Mouse (Mus musculus) hindbrain, embryonic 10.5 days (tissue): Measurements from ENCODE around the gene Clca3a1. TPM values are rescaled to one million over a fixed set of nuclear protein-coding genes. Genes with fewer than 3 reads are reported as not detected.
"Not testable (repeated sequence)": the region's sequence is repeated elsewhere in the genome, so short reads cannot be mapped to it uniquely, and the experiment has no call there.

Experiments
- DNase-seq: peaks from one replicate; pipeline ENCODE4 v3.0.0-alpha.2; 2017; ENCODE audit warnings: low spot score
- H3K27ac ChIP-seq: fragments of 300-500 bp; sonication (generic); 2 replicates; pipeline ENCODE4 v1.5.1; 2016; ENCODE audit warnings: mild to moderate bottlenecking, moderate library complexity
- H3K27me3 ChIP-seq: fragments of 300-500 bp; sonication (generic); 2 replicates; pipeline ENCODE4 v1.6.1; 2016; ENCODE audit warnings: mild to moderate bottlenecking; ENCODE audit not compliant: poor library complexity, insufficient read depth, severe bottlenecking
- H3K36me3 ChIP-seq: fragments of 300-500 bp; sonication (generic); 2 replicates; pipeline ENCODE4 v1.6.1; 2016; ENCODE audit warnings: mild to moderate bottlenecking, moderate library complexity
- H3K4me1 ChIP-seq: fragments of 300-500 bp; sonication (generic); replicated peaks from 2 replicates; pipeline ENCODE4 v1.6.1; 2016; ENCODE audit warnings: mild to moderate bottlenecking
- H3K4me3 ChIP-seq: fragments of 300-500 bp; sonication (generic); 2 replicates; pipeline ENCODE4 v1.5.1; 2016; ENCODE audit warnings: mild to moderate bottlenecking, moderate library complexity
- H3K9me3 ChIP-seq: fragments of 300-500 bp; sonication (generic); 2 replicates; pipeline ENCODE4 v1.6.1; 2016; ENCODE audit warnings: mild to moderate bottlenecking, moderate library complexity
- WGBS: fragments of 180-500 bp; shearing (Covaris S2); methylation state at CpG from one replicate; pipeline ENCODE4 v1.1.7; 2016; 5-methylcytosine and 5-hydroxymethylcytosine counted together
- polyA plus RNA-seq: library from polyadenylated mRNA; unstranded; fragments of >200 nt; fragmentation: Nextera tagmentation; extraction: Ambion mirVana; gene quantifications from 2 replicates; pipeline ENCODE4 v1.2.1, GENCODE M21; 2016

Gene Clca3a1
- polyA plus RNA-seq, 1 experiment from 2014 or later = not detected

GRCm38 (mm10) chr3:144738396-144738795 lies 22.4 kb downstream of the Clca3a1 start:
- H3K4me1 ChIP-seq, H3K9me3 ChIP-seq, H3K36me3 ChIP-seq, H3K27me3 ChIP-seq, DNase-seq, H3K4me3 ChIP-seq, H3K27ac ChIP-seq: not testable (repeated sequence)
- WGBS = 70% methylated on average over 24 of the region's 24 CpGs

- no peak overlapping the region for H3K27ac ChIP-seq
- no peaks in the 10 kb centered on the region for H3K27me3 ChIP-seq
- H3K4me1 ChIP-seq = no peaks in the 10 kb centered on the region
- no peak overlapping the region for H3K4me3 ChIP-seq
- H3K9me3 ChIP-seq = no peaks in the 10 kb centered on the region
- DNase-seq = peak; percentile 42
- 29% methylated on average over 9 of the region's 9 CpGs for WGBS
- H3K36me3 ChIP-seq = no peaks in the 10 kb centered on the region
Measured at GRCm38 (mm10) chr3:144736831-144737230, 23.9 kb downstream of the Clca3a1 start.

GRCm38 (mm10) chr3:144723455-144723854 lies 37.3 kb downstream of the Clca3a1 start:
- DNase-seq = peak; percentile 48

GRCm38 (mm10) chr3:144722566-144722965 lies 38.2 kb downstream of the Clca3a1 start:
- H3K4me1 ChIP-seq = peaks cover 25% of the 10 kb centered on the region
- WGBS = 86% methylated on average over 3 of the region's 3 CpGs
- not testable (repeated sequence) for H3K27ac ChIP-seq, H3K36me3 ChIP-seq, H3K27me3 ChIP-seq, DNase-seq, H3K4me3 ChIP-seq, H3K9me3 ChIP-seq

More at GRCm38 (mm10) chr3:144723455-144723854, 37.3 kb downstream of the Clca3a1 start:
- no peaks in the 10 kb centered on the region for H3K9me3 ChIP-seq
- no peak overlapping the region for H3K4me3 ChIP-seq
- no peaks in the 10 kb centered on the region for H3K27me3 ChIP-seq
- H3K27ac ChIP-seq = no peak overlapping the region
- peaks cover 16% of the 10 kb centered on the region for H3K4me1 ChIP-seq
- no peaks in the 10 kb centered on the region for H3K36me3 ChIP-seq
- WGBS = 45% methylated on average over 4 of the region's 4 CpGs

GRCm38 (mm10) chr3:144721860-144722256 lies 38.9 kb downstream of the Clca3a1 start:
- Histone ChIP-seq H3K27ac (no peak overlapping the region), H3K9me3 (no peaks in the 10 kb centered on the region), H3K4me1 (peaks cover 27% of the 10 kb centered on the region), H3K27me3 (no peaks in the 10 kb centered on the region), H3K4me3 (no peak overlapping the region), H3K36me3 (no peaks in the 10 kb centered on the region)
- DNase-seq = no peak
- 91% methylated on average over 9 of the region's 9 CpGs for WGBS

GRCm38 (mm10) chr3:144721077-144721859 lies 39.5 kb downstream of the Clca3a1 start:
- Histone ChIP-seq H3K4me1 (peaks cover 27% of the 10 kb centered on the region), H3K27ac (no peak overlapping the region), H3K4me3 (peak overlapping the region; percentile 86; the same call in 1 of the 2 replicates), H3K36me3 (no peaks in the 10 kb centered on the region), H3K27me3 (no peaks in the 10 kb centered on the region), H3K9me3 (no peaks in the 10 kb centered on the region)
- 88% methylated on average over 10 of the region's 10 CpGs for WGBS
- no peak for DNase-seq

- peaks cover 32% of the 10 kb centered on the region for H3K4me1 ChIP-seq
- no peaks in the 10 kb centered on the region for H3K27me3 ChIP-seq
- H3K9me3 ChIP-seq = no peaks in the 10 kb centered on the region
- under 1% methylated on average over 97 of the region's 98 CpGs for WGBS
- no peaks in the 10 kb centered on the region for H3K36me3 ChIP-seq
- peak within 1 kb of the TSS; percentile 86 for H3K4me3 ChIP-seq
- DNase-seq = peak; percentile 94
- H3K27ac ChIP-seq = peak within 1 kb of the TSS; percentile 98
Measured at GRCm38 (mm10) chr3:144719901-144720747, 40.7 kb downstream of the Clca3a1 start, which contains the start of gene Sh3glb1. TSS of gene Sh3glb1 (minus strand) at chr3:144720335.

- Histone ChIP-seq H3K27ac (peak overlapping the region; percentile 98), H3K9me3 (no peaks in the 10 kb centered on the region), H3K27me3 (no peaks in the 10 kb centered on the region), H3K4me3 (peak overlapping the region; percentile 86), H3K4me1 (peaks cover 32% of the 10 kb centered on the region), H3K36me3 (peaks cover under 1% of the 10 kb centered on the region; the same call in 1 of the 2 replicates)
- WGBS = under 1% methylated on average over 56 of the region's 56 CpGs
- peak; percentile 72 for DNase-seq
Measured at GRCm38 (mm10) chr3:144719088-144719900, 41.5 kb downstream of the Clca3a1 start.

- Histone ChIP-seq H3K27me3 (no peaks in the 10 kb centered on the region), H3K36me3 (peaks cover 4% of the 10 kb centered on the region; the same call in 1 of the 2 replicates), H3K27ac (peak overlapping the region; percentile 98), H3K4me3 (peak overlapping the region; percentile 86), H3K9me3 (no peaks in the 10 kb centered on the region), H3K4me1 (peaks cover 32% of the 10 kb centered on the region)
- DNase-seq = no peak
- WGBS = 30% methylated on average over 7 of the region's 7 CpGs
Measured at GRCm38 (mm10) chr3:144718706-144719087, 42.1 kb downstream of the Clca3a1 start.

- Histone ChIP-seq H3K36me3 (peaks cover 8% of the 10 kb centered on the region; the same call in 1 of the 2 replicates), H3K27me3 (no peaks in the 10 kb centered on the region), H3K4me1 (peaks cover 32% of the 10 kb centered on the region), H3K4me3 (0 out of 2 replicates have a peak overlapping the region, but pooled peaks have one; percentile 6), H3K27ac (no peak overlapping the region), H3K9me3 (no peaks in the 10 kb centered on the region)
- WGBS = 90% methylated on average over 6 of the region's 6 CpGs
- no peak for DNase-seq
Measured at GRCm38 (mm10) chr3:144717835-144718234, 42.9 kb downstream of the Clca3a1 start.

- Histone ChIP-seq H3K36me3 (peaks cover 12% of the 10 kb centered on the region), H3K27me3 (no peaks in the 10 kb centered on the region), H3K9me3 (no peaks in the 10 kb centered on the region), H3K4me1 (peaks cover 32% of the 10 kb centered on the region), H3K27ac (no peak overlapping the region), H3K4me3 (no peak overlapping the region)
- no peak for DNase-seq
- 90% methylated on average over 3 of the region's 3 CpGs for WGBS
Measured at GRCm38 (mm10) chr3:144717121-144717520, 43.7 kb downstream of the Clca3a1 start.

GRCm38 (mm10) chr3:144715901-144716300 lies 44.9 kb downstream of the Clca3a1 start:
- Histone ChIP-seq H3K27me3 (no peaks in the 10 kb centered on the region), H3K36me3 (peaks cover 24% of the 10 kb centered on the region), H3K4me1 (peaks cover 30% of the 10 kb centered on the region), H3K27ac (no peak overlapping the region), H3K9me3 (no peaks in the 10 kb centered on the region), H3K4me3 (no peak overlapping the region)
- WGBS = 70% methylated on average over 9 of the region's 9 CpGs
- no peak for DNase-seq
